Mouse (Mus musculus) E14TG2a.4 (cell line): ENCODE results near the gene E130114P18Rik.

Experiments used
- CTCF ChIP-seq: conservative IDR thresholded peaks from 2 replicates; pipeline ENCODE4 v1.5.1; 2014; ENCODE audit warnings: low read length
- POU5F1 ChIP-seq: IDR thresholded peaks from 2 replicates; pipeline ENCODE4 v1.6.1; 2014; ENCODE audit warnings: low read length, borderline replicate concordance

DNA sequence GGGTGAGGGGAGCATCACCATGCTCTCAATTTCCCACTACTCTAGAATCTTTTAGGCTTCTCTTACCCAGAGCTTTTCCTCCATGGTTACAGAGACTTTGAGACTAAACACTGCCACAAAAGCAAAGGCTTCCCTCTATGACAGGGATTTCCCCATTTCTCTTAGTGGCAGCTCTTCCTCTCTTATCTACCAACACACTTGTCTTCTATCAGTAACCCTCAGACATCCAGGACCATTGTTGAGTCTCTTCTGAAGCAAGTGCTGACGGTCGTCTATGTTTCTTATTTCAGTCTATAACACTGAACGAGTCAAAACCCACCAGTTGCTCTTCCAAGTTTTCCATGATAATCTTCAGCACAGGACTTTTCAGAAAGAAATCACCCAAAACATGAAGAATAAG is 137.5 kb downstream of the E130114P18Rik start:
- TF ChIP-seq CTCF = no peak
- no peak for TF ChIP-seq POU5F1
